Mouse (Mus musculus) hindbrain, embryonic 15.5 days (tissue): ENCODE measurements at regions not wholly inside any gene's neighbourhood (a gene's known extent, or its start where the extent isn't known, plus 50 kb on each side); places are given as distances from the start of the nearest gene placed in this dataset.

ENCODE experiments used
- ATAC-seq: fragments of 200-750 bp; cut with Nextera tagmentation; 2 replicates; pipeline ENCODE4 v1.8.0; 2017; ENCODE audit warnings: low read depth, moderate number of reproducible peaks, moderate TSS enrichment; ENCODE audit not compliant: low FRiP score
- H3K27ac ChIP-seq: fragments of 300-500 bp; sonication (generic); replicated peaks from 2 replicates; pipeline ENCODE4 v1.5.1; 2015; ENCODE audit warnings: mild to moderate bottlenecking, inconsistent platforms
- H3K27me3 ChIP-seq: fragments of 300-500 bp; sonication (generic); 2 replicates; pipeline ENCODE4 v1.6.1; 2015; ENCODE audit warnings: control low read depth, inconsistent platforms
- H3K36me3 ChIP-seq: fragments of 300-500 bp; sonication (generic); 2 replicates; pipeline ENCODE4 v1.6.1; 2015; ENCODE audit warnings: control low read depth, inconsistent platforms
- H3K4me1 ChIP-seq: fragments of 300-500 bp; sonication (generic); replicated peaks from 2 replicates; pipeline ENCODE4 v1.6.1; 2015; ENCODE audit warnings: control low read depth, inconsistent platforms
- H3K4me2 ChIP-seq: fragments of 300-500 bp; sonication (generic); 2 replicates; pipeline ENCODE4 v1.6.1; 2015; ENCODE audit warnings: moderate library complexity, mild to moderate bottlenecking, inconsistent platforms
- H3K4me3 ChIP-seq: fragments of 300-500 bp; sonication (generic); 2 replicates; pipeline ENCODE4 v1.5.1; 2015; ENCODE audit warnings: mild to moderate bottlenecking, inconsistent platforms
- H3K9ac ChIP-seq: fragments of 300-500 bp; sonication (generic); 2 replicates; pipeline ENCODE4 v1.6.1; 2015; ENCODE audit warnings: inconsistent platforms
- H3K9me3 ChIP-seq: fragments of 300-500 bp; sonication (generic); 2 replicates; pipeline ENCODE4 v1.6.1; 2016; ENCODE audit warnings: control low read depth, inconsistent platforms
- WGBS: fragments of 180-500 bp; shearing (Covaris S2); methylation state at CpG from one replicate; pipeline ENCODE4 v1.1.7; 2015; 5-methylcytosine and 5-hydroxymethylcytosine counted together

DNA sequence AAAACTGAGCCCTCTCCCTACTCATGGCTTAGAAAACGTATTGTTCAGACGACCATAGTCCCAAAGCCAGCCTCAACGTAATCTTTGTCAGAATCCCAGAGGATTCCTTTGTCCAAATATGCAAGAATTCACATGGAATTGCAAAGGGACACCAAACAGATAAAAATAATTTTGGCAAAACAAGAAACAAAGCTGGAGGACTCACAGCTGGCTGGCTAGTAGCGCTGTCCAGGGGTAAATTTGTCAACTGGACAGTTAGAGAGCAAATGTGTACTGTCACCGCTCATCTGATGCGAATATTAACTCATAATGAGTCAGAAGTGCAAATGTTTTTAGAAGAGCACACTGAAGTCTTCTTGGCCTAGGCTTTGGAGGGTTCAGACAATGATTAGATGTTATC lies 60.5 kb upstream of the Plcl2 start:
- 86% methylated on average over 6 of the region's 6 CpGs for WGBS
- no peaks in the 10 kb centered on the region for H3K36me3 ChIP-seq
- no peak overlapping the region for H3K27ac ChIP-seq
- H3K9ac ChIP-seq = no peak overlapping the region
- no peaks in the 10 kb centered on the region for H3K4me1 ChIP-seq
- no peak overlapping the region for H3K4me3 ChIP-seq
- no peak overlapping the region for H3K4me2 ChIP-seq
- no peaks in the 10 kb centered on the region for H3K27me3 ChIP-seq
- no peak for ATAC-seq
- no peaks in the 10 kb centered on the region for H3K9me3 ChIP-seq

DNA sequence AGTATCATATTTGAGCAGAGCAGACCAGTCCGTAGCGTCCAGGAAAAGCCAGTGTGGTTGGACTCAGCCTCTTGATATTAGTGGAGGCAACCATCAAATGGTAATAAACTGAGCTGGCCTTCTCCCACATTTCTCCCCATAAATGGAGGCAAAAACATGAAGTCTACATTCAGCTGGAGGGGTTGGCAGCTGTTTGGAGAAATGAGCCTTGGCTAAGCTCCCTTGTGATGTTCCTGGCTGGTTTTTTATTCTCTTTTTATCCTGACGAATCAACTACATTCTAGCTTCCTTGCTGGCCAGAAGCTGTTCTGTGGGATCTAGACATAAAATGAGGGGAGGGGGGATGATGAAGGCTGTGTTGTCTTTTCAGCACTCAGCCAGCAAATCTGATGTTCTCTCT lies 57.6 kb upstream of the Plcl2 start:
- no peaks in the 10 kb centered on the region for H3K27me3 ChIP-seq
- no peak overlapping the region for H3K9ac ChIP-seq
- H3K4me1 ChIP-seq = no peaks in the 10 kb centered on the region
- no peak overlapping the region for H3K4me2 ChIP-seq
- H3K9me3 ChIP-seq = no peaks in the 10 kb centered on the region
- WGBS = 84% methylated on average over 3 of the region's 3 CpGs
- H3K27ac ChIP-seq = no peak overlapping the region
- no peaks in the 10 kb centered on the region for H3K36me3 ChIP-seq
- H3K4me3 ChIP-seq = no peak overlapping the region
- no peak for ATAC-seq

DNA sequence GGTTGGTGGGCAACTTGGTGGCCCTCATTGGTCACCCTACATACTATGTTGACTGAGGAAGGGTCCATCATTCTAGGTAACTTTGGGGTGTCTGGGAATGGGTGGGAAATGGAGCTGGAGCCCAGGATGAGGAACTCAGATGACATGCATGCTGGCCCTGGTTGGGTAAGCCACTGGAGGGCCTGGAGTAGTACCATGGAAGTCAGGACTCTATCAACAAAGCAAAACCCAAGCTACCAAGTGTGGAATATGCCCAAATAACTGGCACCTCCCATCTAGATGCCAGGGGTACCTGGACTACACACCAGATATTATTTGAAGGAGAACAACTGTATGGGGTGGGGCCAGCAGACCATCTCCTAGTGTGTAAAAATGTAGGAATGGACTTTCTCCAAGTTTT lies 55.7 kb upstream of the Plcl2 start:
- Histone ChIP-seq H3K4me3 (no peak overlapping the region), H3K4me1 (no peaks in the 10 kb centered on the region), H3K27ac (no peak overlapping the region), H3K27me3 (no peaks in the 10 kb centered on the region), H3K4me2 (no peak overlapping the region), H3K36me3 (no peaks in the 10 kb centered on the region), H3K9me3 (no peaks in the 10 kb centered on the region), H3K9ac (no peak overlapping the region)
- no peak for ATAC-seq

DNA sequence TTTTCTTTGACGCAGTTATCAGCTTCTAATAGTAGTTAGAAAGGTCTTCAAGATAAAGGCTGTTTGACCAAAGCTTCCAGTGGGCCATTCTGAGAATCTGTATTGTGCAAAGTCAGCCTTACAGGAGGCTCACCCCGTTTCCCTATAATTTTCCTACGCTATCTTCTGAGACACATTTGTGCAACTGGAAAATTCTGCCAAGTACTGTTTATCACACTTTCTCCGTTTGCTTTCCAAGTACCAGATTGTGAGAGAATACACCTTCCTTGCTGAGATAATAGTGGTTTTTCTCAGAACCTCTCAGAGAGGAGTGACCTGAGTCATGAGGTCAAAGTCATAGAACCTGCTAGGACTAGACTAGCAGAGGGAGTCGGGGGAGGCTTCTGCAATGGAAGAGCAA lies 55.2 kb upstream of the Plcl2 start:
- Histone ChIP-seq H3K9me3 (no peaks in the 10 kb centered on the region), H3K4me2 (no peak overlapping the region), H3K4me1 (no peaks in the 10 kb centered on the region), H3K4me3 (no peak overlapping the region), H3K27ac (no peak overlapping the region), H3K27me3 (no peaks in the 10 kb centered on the region), H3K9ac (no peak overlapping the region), H3K36me3 (no peaks in the 10 kb centered on the region)
- no peak for ATAC-seq
- 93% methylated on average over 5 of the region's 5 CpGs for WGBS

DNA sequence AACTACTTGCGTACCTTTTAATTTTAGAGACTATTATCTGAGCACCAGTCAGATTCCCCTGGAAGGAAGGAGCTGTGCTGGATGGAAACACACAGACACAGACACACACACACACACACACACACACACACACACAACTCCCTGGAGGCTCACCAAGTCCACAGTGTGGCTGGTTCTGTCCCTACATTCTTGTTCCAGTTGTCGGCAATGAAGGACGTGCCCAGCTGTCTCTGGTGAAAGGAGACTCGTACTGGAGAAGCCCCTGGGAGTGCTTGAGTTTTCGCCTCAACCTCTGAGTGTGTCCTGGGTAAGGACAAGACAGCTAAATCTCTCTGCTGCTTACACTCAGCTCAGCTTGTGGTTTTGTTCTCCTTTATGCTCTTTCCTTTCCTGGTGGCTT lies 54.3 kb upstream of the Plcl2 start:
- WGBS = 79% methylated on average over 5 of the region's 5 CpGs
- Histone ChIP-seq H3K9ac (no peak overlapping the region), H3K27me3 (no peaks in the 10 kb centered on the region), H3K27ac (no peak overlapping the region), H3K4me3 (no peak overlapping the region), H3K9me3 (no peaks in the 10 kb centered on the region), H3K4me1 (no peaks in the 10 kb centered on the region), H3K4me2 (no peak overlapping the region), H3K36me3 (no peaks in the 10 kb centered on the region)
- ATAC-seq = no peak

DNA sequence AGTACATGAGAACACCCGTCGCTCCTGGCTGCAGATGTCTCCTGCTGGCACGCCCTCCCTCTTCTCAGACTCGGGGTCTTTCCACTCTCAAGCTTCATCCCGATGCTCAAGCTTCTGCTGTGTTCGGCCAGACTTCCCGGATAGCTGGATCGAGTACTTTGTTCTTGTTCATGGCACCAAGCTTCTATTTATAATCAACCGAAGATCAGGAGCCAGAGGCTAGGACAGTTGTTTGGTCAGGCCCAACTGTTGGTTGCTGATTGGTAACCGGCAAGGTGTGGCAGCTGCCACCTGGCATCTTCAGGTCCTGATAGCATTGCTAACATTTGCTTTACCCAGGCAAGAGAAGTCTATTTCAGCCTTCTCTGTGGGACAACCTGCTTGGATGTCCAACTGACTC lies 53.5 kb upstream of the Plcl2 start:
- Histone ChIP-seq H3K4me2 (no peak overlapping the region), H3K4me1 (no peaks in the 10 kb centered on the region), H3K4me3 (no peak overlapping the region), H3K36me3 (no peaks in the 10 kb centered on the region), H3K27me3 (no peaks in the 10 kb centered on the region), H3K9me3 (no peaks in the 10 kb centered on the region), H3K9ac (no peak overlapping the region), H3K27ac (no peak overlapping the region)
- 91% methylated on average over 10 of the region's 10 CpGs for WGBS
- ATAC-seq = no peak

DNA sequence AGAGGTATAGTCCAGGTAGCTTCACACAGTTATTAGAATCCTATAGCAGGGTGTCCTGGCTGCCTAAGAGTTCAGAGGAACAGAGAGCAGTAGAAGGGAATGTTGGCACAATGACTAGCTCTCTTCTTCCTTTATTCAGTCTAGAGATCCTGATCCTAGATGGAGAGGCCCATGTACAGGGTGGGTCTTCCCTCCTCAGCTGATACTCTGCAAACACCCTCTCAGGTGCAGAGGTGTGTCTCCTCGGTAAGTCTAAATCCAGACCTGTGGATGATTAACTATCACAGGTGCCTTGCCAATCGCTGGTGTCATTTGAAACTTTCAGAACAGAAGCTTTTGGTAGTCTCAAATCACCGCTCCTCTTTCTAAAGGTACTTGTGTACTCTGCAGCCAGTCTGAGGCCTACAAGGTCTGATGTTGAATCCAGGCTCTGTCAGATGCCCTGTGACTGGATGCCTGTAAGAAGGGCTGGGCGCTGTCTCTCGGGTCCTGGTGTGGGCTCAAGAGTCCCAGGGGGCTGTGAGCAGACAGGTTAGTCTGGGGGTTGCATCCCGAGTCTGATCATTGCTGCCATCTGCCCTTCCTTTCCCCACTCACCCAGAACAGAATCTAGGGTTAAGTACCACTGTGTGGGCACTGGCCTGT lies 52.0 kb upstream of the Plcl2 start:
- H3K4me3 ChIP-seq = no peak overlapping the region
- H3K27ac ChIP-seq = no peak overlapping the region
- H3K9me3 ChIP-seq = no peaks in the 10 kb centered on the region
- H3K36me3 ChIP-seq = no peaks in the 10 kb centered on the region
- no peak overlapping the region for H3K4me2 ChIP-seq
- H3K4me1 ChIP-seq = no peaks in the 10 kb centered on the region
- no peak for ATAC-seq
- 82% methylated on average over 6 of the region's 6 CpGs for WGBS
- no peaks in the 10 kb centered on the region for H3K27me3 ChIP-seq
- H3K9ac ChIP-seq = no peak overlapping the region

DNA sequence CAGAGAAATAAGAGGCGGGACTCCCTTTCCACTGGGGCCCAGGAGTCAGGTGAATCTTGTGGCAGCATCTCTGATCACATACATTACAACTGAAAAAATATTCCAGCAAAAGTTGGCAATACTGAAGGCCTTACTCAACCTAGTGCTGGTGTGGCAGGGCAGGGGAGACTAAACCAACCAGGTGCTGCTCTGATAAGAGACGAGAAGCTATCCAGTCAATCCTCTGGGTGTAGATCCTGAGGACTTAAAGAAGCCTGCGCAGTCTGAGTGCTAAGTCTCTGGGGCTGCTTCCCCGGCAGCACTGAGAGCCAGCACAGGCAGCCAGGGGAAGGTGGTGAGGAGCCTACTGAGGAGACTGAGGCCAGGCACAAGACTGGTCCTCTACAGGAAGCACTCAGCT lies 51.0 kb upstream of the Plcl2 start:
- no peak overlapping the region for H3K9ac ChIP-seq
- H3K27ac ChIP-seq = no peak overlapping the region
- H3K27me3 ChIP-seq = no peaks in the 10 kb centered on the region
- no peaks in the 10 kb centered on the region for H3K4me1 ChIP-seq
- H3K4me3 ChIP-seq = no peak overlapping the region
- no peaks in the 10 kb centered on the region for H3K36me3 ChIP-seq
- H3K9me3 ChIP-seq = no peaks in the 10 kb centered on the region
- ATAC-seq = no peak
- 90% methylated on average over 4 of the region's 4 CpGs for WGBS
- no peak overlapping the region for H3K4me2 ChIP-seq
